Mouse (Mus musculus) kidney, adult 2 months (tissue): Measurements from ENCODE around the gene Itpr3. TPM values are rescaled to one million over a fixed set of nuclear protein-coding genes. Genes with fewer than 3 reads are reported as not detected.
A peak's percentile ranks its signal among the peaks of the same experiment; 100 is the strongest.

Source experiments
- DNase-seq: peaks from one replicate; pipeline ENCODE4 v3.0.0; 2021
- H3K27ac ChIP-seq: fragments of 200-500 bp; 2 replicates; pipeline ENCODE4 v1.5.1; 2012; ENCODE audit warnings: low read depth, low read length, control low read depth, inconsistent platforms; ENCODE audit not compliant: insufficient read depth
- H3K27me3 ChIP-seq: fragments of 200-500 bp; replicated peaks from 2 replicates; pipeline ENCODE4 v1.6.1; 2012; ENCODE audit warnings: mild to moderate bottlenecking, moderate library complexity, low read length, inconsistent platforms; ENCODE audit not compliant: control insufficient read depth, insufficient read depth
- H3K36me3 ChIP-seq: fragments of 200-500 bp; 2 replicates; pipeline ENCODE4 v1.6.1; 2012; ENCODE audit warnings: mild to moderate bottlenecking, moderate library complexity, low read length, inconsistent platforms; ENCODE audit not compliant: control insufficient read depth, insufficient read depth
- H3K4me1 ChIP-seq: fragments of 200-500 bp; 2 replicates; pipeline ENCODE4 v1.6.1; 2011; ENCODE audit warnings: low read length; ENCODE audit not compliant: control insufficient read depth, insufficient read depth
- H3K4me3 ChIP-seq: fragments of 200-500 bp; 2 replicates; pipeline ENCODE4 v1.5.1; 2011; ENCODE audit warnings: mild to moderate bottlenecking, low read depth, low read length, control low read depth; ENCODE audit not compliant: insufficient read depth
- CTCF ChIP-seq: fragments of 200-500 bp; conservative IDR thresholded peaks from 2 replicates; pipeline ENCODE4 v1.5.1; 2011; ENCODE audit warnings: low read depth, mild to moderate bottlenecking, control low read depth, low read length, moderate library complexity, mixed read lengths; ENCODE audit not compliant: insufficient read depth, insufficient read length
- POLR2A ChIP-seq: fragments of 200-500 bp; IDR thresholded peaks from one replicate; pipeline ENCODE4 v1.6.1; 2011; ENCODE audit warnings: low read depth, low read length, control low read depth
- WGBS: fragments of 180-500 bp; shearing (Covaris S2); methylation state at CpG from one replicate; pipeline ENCODE4 v1.1.7; 2018; 5-methylcytosine and 5-hydroxymethylcytosine counted together
- polyA plus RNA-seq: library from polyadenylated mRNA; depleted of rRNA; stranded (reverse); fragments of >200 nt; gene quantifications from 2 replicates; pipeline ENCODE4 v1.2.3, GENCODE M21; 2012

The Itpr3 gene
- polyA plus RNA-seq, 1 experiment, result 6.9 TPM

- WGBS, result 88% methylated on average over 14 of the region's 14 CpGs
- Histone ChIP-seq H3K36me3 (no peaks in the 10 kb centered on the region), H3K27ac (no peak overlapping the region), H3K4me1 (no peaks in the 10 kb centered on the region), H3K27me3 (no peaks in the 10 kb centered on the region), H3K4me3 (no peak overlapping the region)
- no peak for DNase-seq
- TF ChIP-seq POLR2A, result no peak
- no peak for TF ChIP-seq CTCF
These were observed 97.2 kb downstream of the Itpr3 start for GRCm38 (mm10) chr17:27154256-27154655.

- 91% methylated on average over 6 of the region's 6 CpGs for WGBS
- H3K27ac ChIP-seq, result no peak overlapping the region
- TF ChIP-seq POLR2A (no peak), CTCF (no peak)
- H3K4me3 ChIP-seq, result no peak overlapping the region
- H3K4me1 ChIP-seq, result no peaks in the 10 kb centered on the region
- DNase-seq, result no peak
- H3K27me3 ChIP-seq, result no peaks in the 10 kb centered on the region
- no peaks in the 10 kb centered on the region for H3K36me3 ChIP-seq
These were observed 97.8 kb downstream of the Itpr3 start for GRCm38 (mm10) chr17:27154881-27155280.

GRCm38 (mm10) chr17:27155752-27156151 lies 98.6 kb downstream of the Itpr3 start:
- H3K27me3 ChIP-seq, result no peaks in the 10 kb centered on the region
- DNase-seq, result no peak
- no peak overlapping the region for H3K27ac ChIP-seq
- no peaks in the 10 kb centered on the region for H3K36me3 ChIP-seq
- no peak overlapping the region for H3K4me3 ChIP-seq
- TF ChIP-seq POLR2A (no peak), CTCF (no peak)
- H3K4me1 ChIP-seq, result no peaks in the 10 kb centered on the region
- WGBS, result 76% methylated on average over 8 of the region's 8 CpGs

- Histone ChIP-seq H3K36me3 (no peaks in the 10 kb centered on the region), H3K27ac (no peak overlapping the region), H3K4me1 (no peaks in the 10 kb centered on the region), H3K27me3 (no peaks in the 10 kb centered on the region), H3K4me3 (no peak overlapping the region)
- TF ChIP-seq POLR2A, result no peak
- no peak for TF ChIP-seq CTCF
- DNase-seq, result no peak
- WGBS, result 59% methylated on average over 6 of the region's 6 CpGs
These were observed 101.3 kb downstream of the Itpr3 start for GRCm38 (mm10) chr17:27158439-27158838.

- no peak overlapping the region for H3K27ac ChIP-seq
- no peaks in the 10 kb centered on the region for H3K36me3 ChIP-seq
- DNase-seq, result peak; percentile 9
- 66% methylated on average over 7 of the region's 7 CpGs for WGBS
- H3K4me1 ChIP-seq, result no peaks in the 10 kb centered on the region
- H3K4me3 ChIP-seq, result no peak overlapping the region
- no peak for TF ChIP-seq POLR2A
- TF ChIP-seq CTCF, result no peak
- no peaks in the 10 kb centered on the region for H3K27me3 ChIP-seq
These were observed 102.1 kb downstream of the Itpr3 start for GRCm38 (mm10) chr17:27159169-27159568.

- no peaks in the 10 kb centered on the region for H3K27me3 ChIP-seq
- no peaks in the 10 kb centered on the region for H3K36me3 ChIP-seq
- peak; percentile 9 for DNase-seq
- no peak for TF ChIP-seq POLR2A
- no peak for TF ChIP-seq CTCF
- no peaks in the 10 kb centered on the region for H3K4me1 ChIP-seq
- WGBS, result 64% methylated on average over 4 of the region's 4 CpGs
- no peak overlapping the region for H3K27ac ChIP-seq
- no peak overlapping the region for H3K4me3 ChIP-seq
These were observed 103.8 kb downstream of the Itpr3 start for GRCm38 (mm10) chr17:27160905-27161304.

GRCm38 (mm10) chr17:27165054-27165773 lies 108.1 kb downstream of the Itpr3 start:
- Histone ChIP-seq H3K27me3 (no peaks in the 10 kb centered on the region), H3K27ac (no peak overlapping the region), H3K4me1 (no peaks in the 10 kb centered on the region), H3K36me3 (no peaks in the 10 kb centered on the region), H3K4me3 (no peak overlapping the region)
- WGBS, result 63% methylated on average over 8 of the region's 8 CpGs
- TF ChIP-seq POLR2A (no peak), CTCF (peak; percentile 67; the same call in 1 of the 2 replicates)
- DNase-seq, result no peak
